Mouse (Mus musculus) brown adipose tissue, adult 24 weeks (tissue): ENCODE results near the gene Gm21119. TPM values are rescaled to one million over a fixed set of nuclear protein-coding genes. Genes with fewer than 3 reads are reported as not detected.
"Not testable (repeated sequence)": the region's sequence is repeated elsewhere in the genome, so short reads cannot be mapped to it uniquely, and the experiment has no call there.

Source experiments
- H3K27ac ChIP-seq: fragments of 200-500 bp; replicated peaks from 2 replicates; pipeline ENCODE4 v1.5.1; 2012; ENCODE audit warnings: low read depth, mild to moderate bottlenecking, low read length
- H3K4me1 ChIP-seq: fragments of 200-500 bp; 2 replicates; pipeline ENCODE4 v1.6.1; 2012; ENCODE audit warnings: low read length, mixed read lengths; ENCODE audit not compliant: control insufficient read depth, insufficient read depth, insufficient read length
- H3K4me3 ChIP-seq: fragments of 200-500 bp; 2 replicates; pipeline ENCODE4 v1.5.1; 2012; ENCODE audit warnings: low read depth, mild to moderate bottlenecking, low read length, moderate library complexity; ENCODE audit not compliant: insufficient read depth
- polyA plus RNA-seq: library from polyadenylated mRNA; stranded (reverse); fragments of >200 nt; gene quantifications from 2 replicates; pipeline ENCODE4 v1.2.4, GENCODE M21; 2012; ENCODE audit not compliant: missing spikeins, insufficient read depth, insufficient read length

Gene Gm21119
- not detected in 2 replicates for polyA plus RNA-seq

- not testable (repeated sequence) for H3K4me1 ChIP-seq, H3K4me3 ChIP-seq, H3K27ac ChIP-seq
Observed at GRCm38 (mm10) chr8:20614619-20615018, at the start of gene Gm21119. Gm21119 (plus strand) TSS chr8:20614919.

GRCm38 (mm10) chr8:20566753-20567152, 48.0 kb upstream of the Gm21119 start:
- H3K4me1 ChIP-seq, H3K4me3 ChIP-seq, H3K27ac ChIP-seq: not testable (repeated sequence)

GRCm38 (mm10) chr8:20581081-20581480, 33.6 kb upstream of the Gm21119 start:
- H3K4me3 ChIP-seq, H3K4me1 ChIP-seq, H3K27ac ChIP-seq: not testable (repeated sequence)

- not testable (repeated sequence) for H3K4me1 ChIP-seq, H3K4me3 ChIP-seq, H3K27ac ChIP-seq
Observed at GRCm38 (mm10) chr8:20582772-20583171, 31.9 kb upstream of the Gm21119 start.

- H3K27ac ChIP-seq, H3K4me1 ChIP-seq, H3K4me3 ChIP-seq: not testable (repeated sequence)
Observed at GRCm38 (mm10) chr8:20588268-20589177, 26.2 kb upstream of the Gm21119 start.

GRCm38 (mm10) chr8:20589178-20589539, 25.6 kb upstream of the Gm21119 start:
- not testable (repeated sequence) for H3K27ac ChIP-seq, H3K4me3 ChIP-seq, H3K4me1 ChIP-seq

GRCm38 (mm10) chr8:20590117-20590997, 24.4 kb upstream of the Gm21119 start:
- not testable (repeated sequence) for H3K4me3 ChIP-seq, H3K4me1 ChIP-seq, H3K27ac ChIP-seq

GRCm38 (mm10) chr8:20591002-20591401, 23.7 kb upstream of the Gm21119 start:
- not testable (repeated sequence) for H3K27ac ChIP-seq, H3K4me3 ChIP-seq, H3K4me1 ChIP-seq

GRCm38 (mm10) chr8:20592732-20593272, 21.9 kb upstream of the Gm21119 start:
- not testable (repeated sequence) for H3K27ac ChIP-seq, H3K4me3 ChIP-seq, H3K4me1 ChIP-seq

- not testable (repeated sequence) for H3K27ac ChIP-seq, H3K4me1 ChIP-seq, H3K4me3 ChIP-seq
Observed at GRCm38 (mm10) chr8:20593841-20594240, 20.9 kb upstream of the Gm21119 start.

- H3K27ac ChIP-seq, H3K4me3 ChIP-seq, H3K4me1 ChIP-seq: not testable (repeated sequence)
Observed at GRCm38 (mm10) chr8:20596081-20596841, 18.5 kb upstream of the Gm21119 start.

- H3K27ac ChIP-seq, H3K4me3 ChIP-seq, H3K4me1 ChIP-seq: not testable (repeated sequence)
Observed at GRCm38 (mm10) chr8:20596842-20597708, 17.6 kb upstream of the Gm21119 start.

GRCm38 (mm10) chr8:20598300-20599170, 16.2 kb upstream of the Gm21119 start:
- not testable (repeated sequence) for H3K4me1 ChIP-seq, H3K4me3 ChIP-seq, H3K27ac ChIP-seq
